Mouse (Mus musculus) layer of hippocampus, postnatal 36 days (tissue): ENCODE results near the gene Ifnl3. TPM values are rescaled to one million over a fixed set of nuclear protein-coding genes. Genes with fewer than 3 reads are reported as not detected.
A peak's percentile ranks its signal among the peaks of the same experiment; 100 is the strongest.
"Not testable (repeated sequence)": the region's sequence is repeated elsewhere in the genome, so short reads cannot be mapped to it uniquely, and the experiment has no call there.

ENCODE experiments used
- DNase-seq, 2 experiments: peaks; one replicate each; pipeline ENCODE4 v3.0.0; 2022
- total RNA-seq, 2 experiments: library from RNA; stranded (reverse); gene quantifications; 2 replicates each; pipeline ENCODE4 v1.2.3; 2021

Gene Ifnl3
- total RNA-seq, result not detected

DNA sequence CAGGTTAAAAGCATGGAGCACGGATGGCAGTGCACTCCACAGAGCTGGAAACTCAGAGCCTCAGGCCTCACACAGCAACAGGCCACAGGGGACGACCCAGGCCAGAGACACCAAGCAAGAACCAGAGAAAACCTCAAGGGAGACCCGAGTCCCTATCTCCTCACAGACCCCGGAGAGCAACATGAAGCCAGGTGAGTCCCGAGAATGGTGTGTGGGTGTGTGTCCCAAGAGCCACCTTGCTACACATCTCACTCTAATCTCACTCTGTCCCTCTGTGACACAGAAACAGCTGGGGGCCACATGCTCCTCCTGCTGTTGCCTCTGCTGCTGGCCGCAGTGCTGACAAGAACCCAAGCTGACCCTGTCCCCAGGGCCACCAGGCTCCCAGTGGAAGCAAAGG, at the start of gene Ifnl3:
Ifnl3 (plus strand) TSS at position 301 of the 400 bp plus-strand sequence.
- not testable (repeated sequence) for DNase-seq

DNA sequence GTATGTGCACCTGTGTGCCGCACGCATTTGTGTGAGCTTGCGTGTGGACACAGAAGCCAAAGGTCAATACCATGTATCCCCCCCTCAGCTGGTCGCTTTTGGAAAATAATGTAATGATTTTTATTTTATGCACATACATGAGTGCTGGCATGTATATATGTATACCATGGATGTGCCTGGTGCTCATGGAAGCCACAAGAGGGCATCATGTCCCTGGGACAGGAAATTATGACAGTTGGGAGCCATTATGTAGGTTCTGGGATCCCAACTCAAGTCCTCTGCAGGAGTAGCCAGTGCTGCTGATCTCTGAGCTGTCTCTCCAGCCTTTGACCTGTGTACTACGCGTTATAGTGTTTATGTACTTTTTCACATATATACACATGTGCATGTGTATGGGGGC, 46.4 kb upstream of the Ifnl3 start:
- DNase-seq, result no peak

DNA sequence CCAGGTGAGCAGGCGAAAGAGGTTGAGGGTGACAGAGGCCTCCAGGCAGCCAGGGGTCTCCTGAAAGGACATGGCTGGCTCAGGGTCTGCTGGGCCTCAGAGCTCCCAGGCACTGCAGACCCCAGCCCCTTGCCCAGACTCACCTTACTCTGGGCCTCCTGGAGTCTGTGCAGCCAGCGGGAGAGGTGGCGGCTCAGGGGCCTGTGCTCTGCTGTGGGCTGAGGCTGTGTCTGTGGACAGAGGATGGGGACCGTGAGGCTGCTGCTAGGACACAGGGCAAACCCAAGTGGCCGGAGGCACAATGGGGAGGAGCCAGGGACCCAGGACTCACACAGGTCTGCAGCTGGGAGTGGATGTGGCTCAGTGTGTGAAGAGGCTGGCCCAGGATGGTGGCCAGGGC, 45.3 kb upstream of the Ifnl3 start:
- DNase-seq, result no peak

DNA sequence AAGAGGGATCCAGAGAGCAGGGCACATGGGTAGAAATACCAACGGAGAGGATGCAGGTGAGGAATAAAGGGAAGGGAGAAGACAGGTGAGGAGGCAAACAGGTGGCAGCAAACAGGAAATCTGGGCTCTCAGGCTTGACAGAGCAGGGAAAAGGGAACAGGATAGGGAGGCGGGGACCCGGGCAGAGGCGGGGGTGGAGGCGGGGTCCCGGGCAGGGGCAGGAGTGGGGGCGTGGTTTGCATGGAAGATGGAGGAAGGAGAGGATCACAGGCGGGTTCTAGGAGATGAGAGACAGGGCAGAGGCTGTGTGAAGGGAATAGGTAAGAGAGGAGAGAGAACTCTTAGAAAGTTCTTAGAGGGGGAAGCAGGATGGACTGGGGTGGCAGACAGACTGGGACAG, 43.8 kb upstream of the Ifnl3 start:
- DNase-seq, result no peak

DNA sequence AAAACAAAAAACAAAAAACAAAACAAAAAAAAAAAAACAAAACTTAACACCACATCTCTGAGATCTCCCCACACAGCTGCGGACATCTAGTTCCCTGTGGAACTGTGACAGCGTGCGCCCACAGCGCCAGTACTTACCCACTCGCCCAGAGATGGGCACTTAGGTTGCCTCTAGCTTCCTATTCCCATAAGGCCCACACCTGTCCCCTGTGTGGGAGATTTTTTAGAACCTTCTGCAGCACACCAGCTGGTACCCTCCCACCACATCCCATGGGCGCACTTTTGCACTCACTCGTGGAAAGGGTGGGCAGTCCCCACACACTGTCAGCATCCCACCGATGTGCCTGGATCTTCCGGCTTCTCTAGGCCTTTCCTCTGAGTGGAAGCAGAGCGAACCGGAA, 39.8 kb upstream of the Ifnl3 start:
- peak in 1 of 2 experiments; percentile 42 for DNase-seq

DNA sequence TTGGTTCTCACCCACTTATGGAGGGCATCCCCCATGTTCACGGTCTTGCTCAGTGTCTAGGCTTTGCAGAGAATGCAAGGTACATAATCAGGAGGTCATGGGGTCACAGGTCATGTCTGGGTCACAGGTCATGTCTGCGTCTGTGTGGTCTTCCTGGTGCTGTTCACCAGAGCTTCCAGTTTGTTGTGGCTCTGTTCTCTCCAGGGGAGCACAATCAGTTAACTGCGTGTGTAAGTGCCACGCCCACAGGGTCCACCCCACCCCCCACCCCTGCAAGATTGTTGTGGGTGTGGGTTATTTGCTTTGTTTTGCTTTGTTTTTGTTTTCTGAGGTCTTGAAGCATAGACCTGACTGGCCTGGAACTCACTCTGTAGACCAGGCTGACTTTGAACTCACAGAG, 38.4 kb upstream of the Ifnl3 start:
- no peak for DNase-seq

DNA sequence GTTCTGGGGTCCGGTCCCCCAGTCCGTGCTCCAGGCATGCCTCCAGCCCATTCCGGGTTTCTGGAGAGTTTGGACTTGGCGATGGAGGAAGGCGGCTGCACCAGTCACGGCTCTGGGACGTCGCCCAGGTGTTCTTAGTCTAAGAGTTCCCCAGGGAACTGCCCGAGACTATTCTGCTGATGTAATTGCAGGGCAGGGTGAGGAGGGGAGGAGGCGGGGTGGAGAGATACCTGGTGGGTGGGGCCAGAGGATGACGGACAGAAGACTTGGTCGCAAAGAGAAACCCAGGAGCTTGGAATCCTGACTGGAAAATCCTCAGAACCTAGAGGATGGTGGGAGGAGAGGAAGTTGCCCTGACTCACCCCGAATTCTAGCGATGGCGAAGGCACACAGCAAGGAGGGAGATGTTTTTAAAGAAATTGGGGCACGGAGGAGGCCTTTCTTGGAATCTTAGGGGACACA, 34.6 kb upstream of the Ifnl3 start:
- DNase-seq, result no peak

DNA sequence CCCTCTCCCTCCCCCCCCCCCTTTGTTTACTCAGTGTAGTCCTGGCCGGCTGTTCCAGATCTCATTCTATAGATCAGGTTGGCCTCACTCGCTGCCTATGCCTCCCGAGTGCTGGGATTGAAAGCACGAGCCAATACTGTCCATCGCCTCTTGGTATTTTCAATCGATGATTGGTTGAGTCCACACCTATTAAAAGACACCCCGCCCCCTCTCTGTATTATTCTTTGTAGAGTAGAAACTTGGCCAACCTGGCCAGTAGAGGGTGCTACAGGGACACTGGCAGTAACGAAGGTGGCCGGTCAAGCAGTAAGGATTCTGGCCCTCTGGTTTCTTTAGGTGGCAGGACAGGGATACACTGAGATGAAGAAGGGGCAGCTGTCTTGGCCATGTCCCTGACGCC, 32.2 kb upstream of the Ifnl3 start:
- no peak for DNase-seq

DNA sequence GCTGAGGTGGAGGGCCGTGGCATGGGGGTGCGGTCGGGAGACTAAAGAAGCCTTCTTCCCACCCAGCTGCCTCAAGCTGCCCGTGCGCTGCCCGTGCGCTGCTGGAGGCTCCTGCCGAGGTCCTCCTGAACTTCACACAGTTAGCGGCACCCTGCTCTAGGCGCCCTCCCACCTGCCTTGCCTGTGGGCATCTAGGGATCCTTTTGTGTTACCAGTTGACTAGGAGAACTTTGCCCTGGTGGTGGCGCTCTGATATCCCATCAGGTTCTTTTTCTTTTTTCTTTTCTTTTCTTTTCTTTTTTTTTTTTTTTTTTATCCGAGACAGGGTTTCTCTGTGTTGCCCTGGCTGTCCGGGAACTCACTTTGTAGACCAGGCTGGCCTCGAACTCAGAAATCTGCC, 31.7 kb upstream of the Ifnl3 start:
- no peak for DNase-seq

DNA sequence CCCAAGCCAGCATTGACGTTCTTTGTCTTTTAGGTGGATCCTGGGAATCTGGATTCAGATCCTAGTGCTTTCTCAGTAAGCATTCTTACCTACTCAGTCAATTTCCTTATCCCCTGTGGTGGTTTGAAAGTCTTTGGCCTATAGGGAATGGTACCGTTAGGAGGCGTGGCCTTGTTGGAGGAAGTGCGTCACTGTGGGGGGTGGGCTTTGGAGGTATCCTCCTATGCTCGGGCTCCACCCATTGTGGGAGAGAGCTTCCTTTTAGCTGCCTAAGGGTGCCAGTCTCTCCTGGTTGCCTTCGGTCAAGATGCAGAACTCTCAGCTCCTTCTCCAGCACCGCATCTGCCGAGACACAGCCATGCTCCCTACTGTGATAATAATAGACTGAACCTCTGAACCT, 30.3 kb upstream of the Ifnl3 start:
- no peak for DNase-seq

DNA sequence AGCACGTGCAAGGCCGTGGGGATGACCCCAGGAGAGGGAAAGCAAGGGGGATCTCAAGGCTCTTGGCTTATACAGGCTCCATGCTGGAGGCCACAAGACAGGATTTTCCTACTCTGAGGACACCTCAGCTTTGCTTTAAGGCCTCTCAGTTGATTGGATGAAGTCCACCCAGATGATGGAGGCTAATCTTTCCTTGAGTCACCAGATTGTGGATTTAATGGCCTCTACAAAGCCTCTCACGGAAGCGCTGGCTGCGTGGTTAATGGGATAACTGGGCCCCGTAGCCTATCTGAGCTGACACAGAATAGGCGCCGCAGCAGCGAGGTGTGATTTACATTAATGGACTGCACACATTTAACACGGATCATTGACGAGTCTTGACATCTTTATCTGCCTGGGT, 27.2 kb upstream of the Ifnl3 start:
- no peak for DNase-seq

DNA sequence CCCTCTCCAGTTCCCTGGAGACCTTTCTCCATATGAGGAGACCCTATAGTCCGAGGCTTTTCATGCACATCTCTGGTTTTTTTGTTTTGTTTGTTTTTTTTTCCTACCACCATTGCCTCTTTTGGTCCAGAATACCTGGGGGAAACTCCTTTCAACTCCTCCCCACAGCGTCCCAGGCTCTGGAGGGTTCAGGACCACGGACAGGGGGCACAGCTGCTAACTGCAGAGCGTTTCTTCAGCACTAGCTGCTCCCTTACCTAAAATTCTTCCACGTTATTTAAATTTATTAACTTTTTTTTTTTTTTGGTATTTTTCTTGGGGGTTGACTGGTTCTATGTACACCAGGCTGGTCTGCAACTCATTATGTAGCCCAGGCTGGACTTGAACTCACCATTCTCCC, 17.1 kb upstream of the Ifnl3 start:
- DNase-seq, result no peak

DNA sequence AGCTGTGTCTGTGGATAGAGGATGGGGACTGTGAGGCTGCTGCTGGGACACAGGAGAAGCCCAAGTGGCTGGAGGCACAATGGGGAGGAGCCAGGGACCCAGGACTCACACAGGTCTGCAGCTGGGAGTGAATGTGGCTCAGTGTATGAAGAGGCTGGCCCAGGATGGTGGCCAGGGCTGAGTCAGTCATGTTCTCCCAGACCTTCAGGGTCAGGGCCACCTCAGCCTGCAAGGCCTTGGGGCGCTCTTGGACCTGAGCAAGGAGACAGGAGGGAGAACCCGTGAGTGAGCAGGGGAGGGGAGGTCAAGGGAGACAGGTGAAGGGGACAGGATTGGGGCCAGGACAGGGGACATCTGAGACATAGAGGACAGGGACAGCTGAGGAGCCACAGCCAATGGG, 13.5 kb upstream of the Ifnl3 start:
- not testable (repeated sequence) for DNase-seq

DNA sequence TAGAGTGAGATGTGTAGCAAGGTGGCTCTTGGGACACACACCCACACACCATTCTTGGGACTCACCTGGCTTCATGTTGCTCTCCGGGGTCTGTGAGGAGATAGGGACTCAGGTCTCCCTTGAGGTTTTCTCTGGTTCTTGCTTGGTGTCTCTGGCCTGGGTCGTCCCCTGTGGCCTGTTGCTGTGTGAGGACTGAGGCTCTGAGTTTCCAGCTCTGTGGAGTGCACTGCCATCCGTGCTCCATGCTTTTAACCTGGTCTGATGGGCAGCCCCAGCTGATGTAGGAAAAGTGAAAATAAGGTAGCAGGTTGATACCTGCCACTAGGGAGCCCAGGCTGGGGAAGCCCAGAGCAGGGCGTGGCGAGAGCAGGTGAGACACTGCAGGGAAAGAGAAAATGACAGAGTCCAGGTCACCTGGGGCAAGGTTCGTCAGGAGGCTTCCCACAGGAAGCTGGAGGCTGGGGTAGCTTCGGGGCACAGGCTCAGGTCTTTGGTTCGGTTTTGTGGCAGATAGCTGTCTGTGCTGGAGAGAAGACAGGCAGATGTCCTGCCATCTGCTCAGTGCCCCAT, 12.1 kb upstream of the Ifnl3 start, which contains the start of gene Ifnl2:
Ifnl2 (minus strand) TSS at position 51 of the 570 bp plus-strand sequence.
- DNase-seq, result not testable (repeated sequence)

DNA sequence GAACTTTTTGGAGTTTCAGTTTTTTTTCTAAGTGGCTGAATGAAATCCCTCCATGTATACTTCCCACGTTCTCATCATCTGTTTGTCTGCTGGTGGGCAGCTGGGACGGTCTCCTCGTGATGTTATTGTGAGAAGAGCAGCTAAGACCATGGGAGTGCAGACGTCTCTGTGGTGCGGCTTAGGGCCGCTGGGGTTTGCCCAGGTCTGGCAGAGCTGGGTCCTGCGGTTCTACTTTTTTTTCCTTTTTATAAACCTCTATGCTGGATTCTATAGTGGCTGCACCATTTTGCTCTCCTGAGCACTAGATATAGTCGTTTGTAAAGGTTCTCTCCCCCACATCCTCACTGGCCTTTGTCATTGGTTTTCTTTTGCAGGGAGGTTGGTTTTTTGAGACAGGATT, 11.2 kb upstream of the Ifnl3 start:
- no peak for DNase-seq

DNA sequence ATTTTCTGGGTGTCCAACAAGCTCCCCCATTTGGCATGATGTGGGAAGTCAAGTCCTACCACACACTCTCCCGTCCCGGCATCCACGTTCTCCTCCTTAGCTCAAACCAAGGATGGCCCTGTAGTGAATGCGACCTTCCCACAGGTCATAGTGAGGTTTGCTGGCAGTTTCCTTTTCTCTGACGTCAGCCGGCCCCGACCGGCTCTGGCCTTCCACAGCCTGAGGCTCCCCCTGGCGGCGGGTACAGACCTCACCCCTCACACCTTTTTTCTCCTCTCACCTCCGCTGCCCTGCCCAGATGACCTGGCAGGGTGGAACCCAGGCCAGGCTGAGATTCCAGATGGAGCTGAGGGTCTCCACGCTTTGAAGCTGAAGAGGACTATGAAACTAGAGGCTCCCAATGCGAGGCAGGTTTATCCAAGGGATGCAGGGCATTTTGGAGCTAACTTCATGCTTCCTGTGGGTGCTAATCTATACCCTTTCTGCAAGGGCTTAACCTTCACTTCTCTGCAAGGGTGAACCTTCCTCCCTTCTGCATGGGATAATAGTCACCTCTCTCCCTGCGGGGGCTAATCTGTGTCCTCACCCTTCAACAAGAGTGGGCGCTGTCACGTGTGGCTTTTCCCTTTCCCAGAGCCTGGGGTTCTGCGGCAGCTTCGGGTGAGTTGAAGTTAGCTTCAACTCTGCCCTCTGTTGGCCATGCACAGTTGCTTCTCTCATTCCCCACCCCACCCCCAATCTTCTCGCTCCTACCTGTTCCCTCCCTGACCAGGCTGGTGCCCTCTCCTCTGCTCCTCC, 5.5 kb downstream of the Ifnl3 start:
- peak; percentile 50 to 57 for DNase-seq

DNA sequence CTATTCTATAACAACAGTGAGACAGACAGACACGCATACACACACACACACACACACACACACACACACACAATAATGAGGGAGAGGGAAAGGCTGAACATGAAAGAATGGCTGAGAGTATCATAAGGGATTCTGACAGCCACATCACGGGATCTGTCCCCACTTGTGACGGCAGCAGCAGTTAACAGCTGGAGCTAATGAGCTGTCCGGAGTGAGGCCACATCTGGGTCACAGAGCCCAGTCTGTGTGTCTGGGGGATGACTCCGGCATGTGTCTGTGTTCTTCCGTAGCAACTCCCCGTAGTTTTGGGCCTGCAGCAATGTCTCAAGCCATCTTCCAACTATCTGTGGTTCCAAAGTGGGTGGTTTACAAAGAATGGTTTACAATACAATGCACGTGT, 9.4 kb downstream of the Ifnl3 start:
- DNase-seq, result no peak

DNA sequence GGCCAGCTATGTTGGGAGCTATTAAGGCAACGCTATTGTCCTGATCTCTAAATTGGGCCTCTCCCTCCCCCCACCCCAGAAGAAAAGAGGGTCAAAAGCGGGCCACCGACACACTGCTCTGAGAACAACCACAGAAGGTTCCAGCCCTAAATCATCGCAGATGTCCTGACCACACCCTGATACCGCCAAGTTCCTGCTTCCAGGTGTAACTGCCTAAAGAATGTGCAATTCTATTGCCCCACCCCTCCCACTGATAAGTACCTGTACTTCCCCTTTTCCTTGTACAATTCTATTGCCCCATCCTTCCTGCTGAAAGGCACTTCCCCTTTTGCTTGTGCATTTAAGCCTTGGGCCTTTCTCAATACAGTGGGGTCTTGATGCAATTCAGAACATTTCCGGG, 16.2 kb downstream of the Ifnl3 start:
- DNase-seq, result not testable (repeated sequence)

DNA sequence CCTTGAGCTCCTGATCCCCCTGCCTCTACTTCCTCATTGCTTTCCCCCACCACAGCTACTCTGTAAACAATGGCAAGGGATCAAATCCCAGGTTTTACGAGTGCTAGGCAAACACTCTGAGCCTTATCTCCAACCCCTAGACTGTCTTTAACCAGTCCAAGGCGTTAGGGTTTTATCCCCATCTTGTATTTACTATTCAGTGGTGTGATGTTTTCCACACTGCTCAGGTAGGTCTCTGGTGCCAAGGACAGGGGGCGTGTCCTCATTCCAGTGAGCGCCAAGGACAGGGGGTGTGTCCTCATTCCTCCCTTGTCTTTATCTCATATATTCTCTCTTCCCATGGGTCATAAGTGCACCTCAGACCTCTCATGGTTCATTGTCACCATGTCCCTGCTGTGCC, 17.9 kb downstream of the Ifnl3 start, which contains the start of gene Sycn:
Sycn (plus strand) TSS at position 360 of the 400 bp plus-strand sequence.
- no peak for DNase-seq

DNA sequence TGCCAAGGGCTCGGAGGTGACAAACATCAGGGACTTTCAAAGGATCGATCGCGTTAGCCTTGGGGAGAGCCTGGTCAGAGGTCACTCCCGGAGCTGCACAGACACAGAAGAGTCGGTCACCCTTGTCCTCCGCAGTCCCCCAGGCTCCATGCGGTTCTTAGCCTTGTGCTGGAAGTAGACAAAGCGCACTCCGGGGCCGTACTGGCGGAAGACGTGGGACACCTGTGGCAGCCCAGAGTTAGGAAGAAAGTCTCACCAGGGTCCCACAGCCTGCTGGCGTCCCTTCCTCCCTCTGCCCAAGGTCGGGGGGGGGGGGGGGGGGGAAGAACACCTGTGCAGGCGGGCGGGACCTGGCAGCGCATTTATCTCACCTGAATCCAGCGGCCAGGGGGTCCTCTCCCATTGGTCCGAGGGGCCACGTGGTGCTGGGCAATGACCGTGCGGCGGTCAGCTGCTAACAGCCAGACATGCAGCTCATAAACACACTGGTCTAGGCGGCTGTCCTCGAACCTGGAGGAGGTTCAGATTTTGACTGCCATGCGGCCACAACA, 21.5 kb downstream of the Ifnl3 start:
- DNase-seq, result no peak

DNA sequence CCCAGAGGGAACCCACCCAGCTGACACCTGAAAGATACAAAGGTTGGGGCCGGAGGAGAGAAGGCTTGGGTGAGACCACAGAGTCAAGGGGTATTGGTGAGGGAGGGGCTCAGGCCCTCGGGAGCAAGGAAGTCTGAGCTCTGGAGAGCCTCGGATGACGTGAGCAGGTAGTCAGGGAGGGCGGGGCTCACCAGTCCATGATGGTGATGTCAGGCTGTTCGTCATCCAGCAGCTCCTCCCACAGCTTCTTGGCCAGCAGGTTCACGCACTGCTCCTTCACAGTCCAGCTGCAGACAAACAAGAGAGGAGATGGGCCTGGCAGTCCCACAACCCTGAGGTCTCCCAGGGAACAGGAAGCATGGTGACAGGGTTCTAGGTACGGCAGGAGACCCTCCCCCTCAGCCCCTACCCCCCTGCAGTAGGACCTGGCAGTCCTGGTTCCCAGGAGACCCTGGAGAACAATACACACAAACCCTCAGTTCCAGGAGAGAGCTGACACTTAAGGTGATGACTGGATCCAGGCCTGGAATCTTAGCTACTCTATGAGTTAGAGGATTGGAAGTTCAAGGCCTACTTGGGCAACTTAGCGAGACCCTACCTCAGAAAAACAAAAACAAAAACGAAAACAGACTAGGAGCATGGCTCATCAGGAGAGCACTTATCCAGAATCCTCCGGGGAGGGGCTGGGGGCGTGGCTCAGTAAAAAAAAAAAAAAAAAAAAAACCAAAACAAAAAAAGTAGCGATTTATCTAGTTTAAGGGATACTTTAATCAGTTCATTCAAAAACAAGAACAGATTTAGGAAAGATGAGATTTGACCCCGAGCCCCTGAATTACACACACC, 22.6 kb downstream of the Ifnl3 start:
- no peak for DNase-seq

DNA sequence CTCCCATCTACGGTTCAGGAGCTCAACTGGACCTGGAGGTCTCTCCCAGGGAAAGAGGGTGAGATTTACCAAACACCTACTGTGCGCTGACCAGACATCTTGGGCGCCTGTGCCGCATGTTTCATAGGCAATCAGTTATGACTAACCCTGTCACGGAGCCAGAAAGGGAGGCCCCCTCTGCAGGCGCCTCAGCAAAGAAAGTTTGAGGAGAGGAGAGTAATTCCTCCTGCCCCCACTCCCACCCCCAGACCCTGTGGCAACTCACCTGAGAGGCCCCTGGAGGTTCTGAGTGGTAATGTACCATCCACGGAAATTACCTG, 23.2 kb downstream of the Ifnl3 start:
- no peak for DNase-seq

DNA sequence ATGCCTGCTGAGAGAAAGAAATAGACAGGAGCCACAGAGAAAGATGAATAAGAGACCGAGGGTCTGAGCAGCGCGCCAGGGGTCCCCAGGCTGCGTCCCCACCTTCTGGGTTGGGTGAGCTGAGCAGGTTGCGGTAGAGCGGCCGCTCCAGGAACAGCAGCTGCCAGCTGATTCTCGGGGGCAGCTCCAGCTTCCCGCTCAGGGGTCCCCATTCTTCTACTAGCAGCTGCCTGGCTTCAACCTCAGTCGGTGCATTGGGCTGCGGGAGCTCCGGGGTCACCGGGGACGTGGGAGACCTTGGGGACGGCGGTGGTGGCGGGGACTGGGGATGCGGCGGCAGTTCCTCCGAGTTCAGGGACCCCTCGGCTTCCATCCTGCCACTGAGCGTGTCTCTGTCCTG, 24.0 kb downstream of the Ifnl3 start:
- no peak for DNase-seq
